Mouse (Mus musculus) bone marrow, adult 2 months (tissue): Measurements from ENCODE around the gene Abce1. TPM values are rescaled to one million over a fixed set of nuclear protein-coding genes. Genes with fewer than 3 reads are reported as not detected.

Experiments
- H3K27ac ChIP-seq: fragments of 200-500 bp; 2 replicates; pipeline ENCODE4 v1.5.1; 2012; ENCODE audit warnings: low read depth, mild to moderate bottlenecking, control low read depth, inconsistent platforms, low read length; ENCODE audit not compliant: control insufficient read depth, poor library complexity, insufficient read depth
- H3K4me1 ChIP-seq: fragments of 200-500 bp; 2 replicates; pipeline ENCODE4 v1.6.1; 2011; ENCODE audit warnings: low read length; ENCODE audit not compliant: control insufficient read depth, insufficient read depth
- H3K4me3 ChIP-seq: fragments of 200-500 bp; replicated peaks from 2 replicates; pipeline ENCODE3; 2011; ENCODE audit warnings: mild to moderate bottlenecking, low read depth, low read length, control low read depth; ENCODE audit not compliant: control insufficient read depth
- CTCF ChIP-seq: fragments of 200-500 bp; IDR thresholded peaks from 2 replicates; pipeline ENCODE4 v1.5.1; 2011; ENCODE audit warnings: low read length, control low read depth; ENCODE audit not compliant: control insufficient read depth, insufficient read depth
- POLR2A ChIP-seq: fragments of 200-500 bp; IDR thresholded peaks from 2 replicates; pipeline ENCODE4 v1.6.1; 2011; ENCODE audit warnings: low read depth, mild to moderate bottlenecking, control low read depth, low read length, borderline replicate concordance; ENCODE audit not compliant: control insufficient read depth
- WGBS: fragments of 180-500 bp; shearing (Covaris S2); methylation state at CpG from one replicate; pipeline ENCODE4 v1.1.7; 2018; 5-methylcytosine and 5-hydroxymethylcytosine counted together
- polyA plus RNA-seq: library from polyadenylated mRNA; stranded (reverse); fragments of >200 nt; gene quantifications from 2 replicates; pipeline ENCODE4 v1.2.4, GENCODE M21; 2011; ENCODE audit warnings: low replicate concordance; ENCODE audit not compliant: missing spikeins, insufficient read depth, insufficient read length

The Abce1 gene
- 23.4 and 44.0 TPM in 2 replicates for polyA plus RNA-seq

DNA sequence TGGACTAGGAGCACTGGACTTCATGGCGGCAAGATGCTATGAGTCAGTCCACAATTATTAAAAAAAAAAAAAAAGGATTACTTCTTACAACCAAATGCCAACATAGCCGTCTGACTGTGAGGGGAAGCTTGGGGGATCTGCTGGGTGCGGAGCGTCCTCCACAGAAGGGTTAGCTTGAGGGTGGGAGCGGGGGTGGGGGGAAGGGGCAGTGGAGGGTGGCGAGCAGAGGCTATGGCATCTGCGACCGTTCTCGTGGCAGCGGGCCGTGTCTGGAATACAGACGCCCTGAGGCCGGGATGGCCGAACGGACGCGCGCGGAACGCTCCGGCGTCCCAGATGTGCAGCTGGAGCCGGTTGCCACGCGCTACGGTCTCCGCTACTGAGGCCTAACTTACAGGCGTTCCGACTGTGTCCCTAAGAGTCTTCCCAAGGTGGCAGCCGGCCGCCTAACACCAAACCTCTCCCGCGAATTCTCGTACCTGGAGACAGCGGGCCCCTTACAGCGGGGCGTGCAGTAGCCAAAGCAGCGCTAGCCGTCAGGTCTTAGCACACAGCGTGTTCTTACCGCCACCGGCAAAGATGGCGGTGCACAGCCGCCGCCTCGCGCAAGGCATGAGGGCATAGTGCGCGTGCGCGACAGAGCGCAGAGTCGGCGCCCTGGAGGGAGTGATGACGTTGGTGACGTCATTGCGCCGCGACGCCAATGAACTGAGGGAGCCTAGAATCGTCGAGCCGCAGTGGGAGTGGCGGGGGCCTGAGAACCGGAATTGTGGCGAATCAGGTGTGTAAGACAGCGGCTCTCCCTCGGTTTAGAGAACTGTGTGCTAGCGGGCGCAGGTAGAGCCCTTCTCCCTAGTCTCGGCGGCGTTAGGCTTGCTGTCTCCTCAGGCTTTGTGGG lies at the start of gene Abce1, which contains the start of gene Anapc10:
Abce1 (minus strand) TSS at position 677 of the 898 bp plus-strand sequence.
Anapc10 (plus strand) TSS at position 757 of the 898 bp plus-strand sequence.
- Histone ChIP-seq H3K4me3 (peak within 1 kb of the TSS; percentile 97), H3K27ac (peak within 1 kb of the TSS; percentile 89), H3K4me1 (no peaks in the 10 kb centered on the region)
- WGBS = under 1% methylated on average over 73 of the region's 73 CpGs
- TF ChIP-seq CTCF = peak; percentile 2; the same call in 1 of the 2 replicates
- TF ChIP-seq POLR2A = peak; percentile 92

GRCm38 (mm10) chr8:79750305-79750704 lies 38.8 kb upstream of the Abce1 start:
- TF ChIP-seq CTCF = no peak
- TF ChIP-seq POLR2A = no peak
- H3K27ac ChIP-seq = no peak overlapping the region
- WGBS = 66% methylated on average over 2 of the region's 2 CpGs
- H3K4me3 ChIP-seq = no peak overlapping the region
- no peaks in the 10 kb centered on the region; the same call in 1 of the 2 replicates for H3K4me1 ChIP-seq

DNA sequence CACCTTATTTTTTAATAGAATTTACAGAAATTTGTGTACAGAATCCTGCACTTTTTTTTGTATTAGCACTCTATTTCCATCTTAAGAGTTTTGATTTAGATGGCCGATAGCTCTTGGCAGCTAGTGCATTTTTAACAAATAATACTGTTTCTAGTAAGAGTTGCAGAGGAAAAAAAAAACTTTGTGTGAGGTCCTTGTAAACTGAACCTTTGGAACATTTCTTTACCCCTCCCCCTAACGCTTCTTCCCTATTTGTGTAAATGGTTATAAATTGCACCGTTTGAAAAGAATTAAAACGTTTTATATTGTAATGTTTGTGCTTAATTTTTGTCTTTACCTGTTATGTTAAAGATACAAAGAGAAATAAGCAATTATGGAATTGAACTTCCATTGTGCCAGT lies 37.1 kb upstream of the Abce1 start:
- Histone ChIP-seq H3K4me1 (no peaks in the 10 kb centered on the region; the same call in 1 of the 2 replicates), H3K4me3 (no peak overlapping the region), H3K27ac (no peak overlapping the region)
- TF ChIP-seq POLR2A = no peak
- no peak for TF ChIP-seq CTCF
- WGBS = 80% methylated on average over 4 of the region's 4 CpGs

GRCm38 (mm10) chr8:79748171-79748570 lies 36.6 kb upstream of the Abce1 start:
- WGBS = 63% methylated on average over 2 of the region's 2 CpGs
- Histone ChIP-seq H3K4me1 (no peaks in the 10 kb centered on the region; the same call in 1 of the 2 replicates), H3K4me3 (no peak overlapping the region), H3K27ac (no peak overlapping the region)
- TF ChIP-seq POLR2A (no peak), CTCF (no peak)

- TF ChIP-seq CTCF (peak; percentile 28; the same call in 1 of the 2 replicates), POLR2A (no peak)
- Histone ChIP-seq H3K27ac (no peak overlapping the region), H3K4me1 (no peaks in the 10 kb centered on the region), H3K4me3 (no peak overlapping the region)
- WGBS = 10% methylated on average over 2 of the region's 2 CpGs
Measured at GRCm38 (mm10) chr8:79734304-79734703, 22.8 kb upstream of the Abce1 start.

DNA sequence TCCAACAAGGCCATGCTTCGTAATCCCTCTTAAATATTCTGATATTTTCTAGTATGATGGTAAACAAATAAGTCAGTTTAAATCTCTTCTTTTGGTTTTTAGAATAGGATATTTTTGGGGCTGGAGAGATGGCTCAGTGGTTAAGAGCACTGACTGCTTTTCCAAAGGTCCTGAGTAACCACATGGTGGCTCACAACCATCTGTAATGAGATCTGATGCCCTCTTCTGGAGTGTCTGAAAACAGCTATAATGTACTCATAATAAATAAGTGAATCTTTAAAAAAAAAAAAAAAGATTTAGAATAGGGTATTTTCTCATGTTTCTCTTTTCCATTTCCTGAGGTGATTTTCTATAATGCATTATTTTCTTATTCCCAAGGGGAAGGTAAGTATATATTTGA lies 16.4 kb upstream of the Abce1 start:
- no peak for TF ChIP-seq CTCF
- TF ChIP-seq POLR2A = no peak
- H3K27ac ChIP-seq = no peak overlapping the region
- H3K4me1 ChIP-seq = no peaks in the 10 kb centered on the region
- 88% methylated on average over 1 of the region's 1 CpGs for WGBS
- H3K4me3 ChIP-seq = no peak overlapping the region

- Histone ChIP-seq H3K27ac (no peak overlapping the region), H3K4me3 (no peak overlapping the region), H3K4me1 (no peaks in the 10 kb centered on the region)
- WGBS = 37% methylated on average over 3 of the region's 3 CpGs
- TF ChIP-seq CTCF (no peak), POLR2A (no peak)
Measured at GRCm38 (mm10) chr8:79724589-79724988, 13.0 kb upstream of the Abce1 start.

DNA sequence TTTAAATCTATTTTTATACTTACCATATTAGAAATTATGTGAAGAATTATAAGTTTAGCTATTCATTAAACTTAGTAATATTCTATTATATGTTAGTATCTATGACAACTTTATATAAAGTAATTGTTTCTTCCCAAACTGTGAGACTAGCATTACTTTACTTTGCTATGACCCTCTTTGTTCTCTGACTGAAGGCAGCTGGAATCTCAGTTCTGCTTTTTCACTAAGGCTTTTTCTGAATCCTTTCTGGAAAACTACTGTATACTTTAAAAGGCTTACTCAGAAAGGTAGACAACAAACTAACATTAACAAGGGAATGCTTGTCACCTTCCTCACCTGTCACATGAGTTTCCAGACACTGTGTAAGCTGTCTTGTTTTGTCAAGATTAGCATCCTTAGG lies 11.8 kb upstream of the Abce1 start:
- Histone ChIP-seq H3K4me1 (no peaks in the 10 kb centered on the region), H3K27ac (no peak overlapping the region), H3K4me3 (no peak overlapping the region)
- TF ChIP-seq CTCF = no peak
- TF ChIP-seq POLR2A = no peak

DNA sequence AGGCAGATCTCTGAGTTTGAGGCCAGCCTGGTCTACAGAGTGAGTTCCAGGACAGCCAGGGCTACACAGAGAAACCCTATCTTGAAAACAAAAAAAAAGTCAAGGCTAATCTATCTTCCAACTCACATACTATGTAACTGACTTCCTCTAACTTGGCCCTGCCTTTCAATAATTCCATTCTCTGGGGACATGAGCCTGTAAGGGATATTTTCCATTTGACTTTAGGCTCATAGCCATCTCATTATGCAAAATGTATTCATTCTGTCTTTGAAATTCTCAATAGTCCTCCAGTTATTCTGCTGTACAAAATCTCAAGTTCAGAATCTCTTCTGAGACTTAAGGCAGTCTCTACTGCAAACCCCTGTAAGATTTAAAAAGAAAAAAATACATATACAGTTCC lies 10.0 kb upstream of the Abce1 start:
- Histone ChIP-seq H3K27ac (no peak overlapping the region), H3K4me3 (no peak overlapping the region), H3K4me1 (no peaks in the 10 kb centered on the region)
- TF ChIP-seq POLR2A (no peak), CTCF (no peak)
